Mouse (Mus musculus) liver, postnatal 0 days (tissue): ENCODE results near the gene Supt4a.

ENCODE experiments used
- CTCF ChIP-seq: sonication (generic); IDR thresholded peaks from 2 replicates; pipeline ENCODE4 v1.5.1; 2016; ENCODE audit warnings: antibody characterized with exemption, low read depth
- EP300 ChIP-seq: IDR thresholded peaks from 2 replicates; pipeline ENCODE4 v1.6.1; 2016; ENCODE audit warnings: antibody characterized with exemption, low read depth, mild to moderate bottlenecking

- no peak for TF ChIP-seq CTCF
- TF ChIP-seq EP300, result no peak
Measured at GRCm38 (mm10) chr11:87722168-87722567, 15.2 kb upstream of the Supt4a start.
